Mouse (Mus musculus): ENCODE measurements at regions not wholly inside any gene's neighbourhood (a gene's known extent, or its start where the extent isn't known, plus 50 kb on each side); places are given as distances from the start of the nearest gene placed in this dataset.

GRCm38 (mm10) chr16:24129701-24130100 is 141.0 kb upstream of the Bcl6 start:
- TF ChIP-seq CTCF (IDR thresholded peaks at IDR 0.05), result no peak
- DNase-seq (ENCODE audit: low read depth, low spot score) (no peak), ATAC-seq (no peak)
- in situ Hi-C loops (cut with MboI; ENCODE audit: low pct_unique_long_range_greater_than_20kb), result no loop called here
- ChIA-PET CTCF (no interaction called here), POLR2A (no interaction called here)
- H3K27me3 ChIP-seq, result no peaks in the 10 kb centered on the region

GRCm38 (mm10) chr16:24128566-24128965 is 139.9 kb upstream of the Bcl6 start:
- ChIA-PET CTCF (no interaction called here), POLR2A (no interaction called here)
- no peak for ATAC-seq
- in situ Hi-C loops (cut with MboI; ENCODE audit: low pct_unique_long_range_greater_than_20kb), result no loop called here
- DNase-seq (ENCODE audit: low read depth, low spot score), result no peak
- no peak for TF ChIP-seq CTCF (IDR thresholded peaks at IDR 0.05)
- no peaks in the 10 kb centered on the region for H3K27me3 ChIP-seq

DNA sequence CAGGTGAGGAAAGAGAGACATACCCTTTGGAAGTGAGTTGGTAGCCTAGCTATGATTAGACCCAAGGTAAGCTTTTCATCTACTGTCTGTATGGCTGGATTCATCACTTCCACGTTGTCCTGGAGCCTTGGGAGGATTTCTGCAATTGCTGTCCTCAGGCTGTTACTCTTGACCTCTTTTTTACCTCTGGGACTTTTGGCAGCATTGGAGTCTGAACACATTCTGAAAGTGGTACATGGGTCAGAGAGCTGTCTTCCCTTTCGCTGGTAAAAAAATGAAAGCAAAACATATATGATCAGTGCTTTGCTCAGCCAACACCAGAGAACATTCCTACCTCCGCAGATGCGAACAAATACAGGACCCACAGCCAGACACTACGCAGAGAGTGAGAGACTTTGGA is 136.1 kb upstream of the Bcl6 start:
- POLR2A ChIA-PET, result no interaction called here
- ATAC-seq (no peak), DNase-seq (ENCODE audit: low read depth, low spot score) (no peak)
- in situ Hi-C loops (cut with MboI; ENCODE audit: low pct_unique_long_range_greater_than_20kb), result no loop called here
- CTCF ChIA-PET, result no interaction called here
- H3K27me3 ChIP-seq, result no peaks in the 10 kb centered on the region
- no peak for TF ChIP-seq CTCF (IDR thresholded peaks at IDR 0.05)

DNA sequence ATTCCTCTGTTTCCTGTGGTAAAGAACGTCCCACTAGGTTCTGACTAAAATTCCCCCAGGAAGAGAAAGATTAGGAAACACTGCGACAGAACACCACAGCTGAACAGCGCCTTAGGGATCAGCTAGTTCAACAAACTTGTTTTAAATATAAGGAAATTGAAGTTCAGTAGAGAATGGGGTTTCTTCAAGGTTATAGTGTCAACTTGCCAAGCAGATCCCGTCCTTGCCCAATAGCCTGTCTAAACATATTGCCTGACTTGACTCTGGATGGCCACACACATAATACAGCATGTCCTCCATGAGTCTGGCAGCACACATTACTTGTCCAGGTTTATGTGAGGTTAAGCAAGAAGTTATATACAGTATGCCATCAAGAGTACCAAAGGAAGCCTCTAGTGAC is 135.4 kb upstream of the Bcl6 start:
- no peak for TF ChIP-seq CTCF (IDR thresholded peaks at IDR 0.05)
- no peaks in the 10 kb centered on the region for H3K27me3 ChIP-seq
- in situ Hi-C loops (cut with MboI; ENCODE audit: low pct_unique_long_range_greater_than_20kb), result no loop called here
- ChIA-PET CTCF (no interaction called here), POLR2A (no interaction called here)
- DNase-seq (ENCODE audit: low read depth, low spot score) (no peak), ATAC-seq (no peak)

DNA sequence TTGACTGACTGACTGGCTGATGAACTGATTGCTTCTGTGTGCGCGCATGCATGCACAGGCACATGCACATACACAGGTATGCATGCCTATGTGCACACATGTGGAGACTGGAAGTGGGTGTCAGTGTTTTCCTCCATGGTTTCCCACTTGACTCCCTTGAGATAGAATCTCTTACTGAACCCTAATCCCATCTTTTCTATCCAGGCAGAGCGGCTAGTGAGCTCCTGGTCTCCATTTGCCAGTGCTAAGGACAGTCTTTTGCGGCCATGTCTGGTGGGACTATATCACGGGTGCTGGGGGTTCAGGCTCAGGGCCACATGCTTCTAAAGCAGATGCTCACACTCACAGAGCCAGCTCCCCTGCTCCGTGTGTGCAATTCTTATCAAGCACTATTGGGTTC is 133.0 kb upstream of the Bcl6 start:
- H3K27me3 ChIP-seq, result no peaks in the 10 kb centered on the region
- ATAC-seq (no peak), DNase-seq (ENCODE audit: low read depth, low spot score) (no peak)
- in situ Hi-C loops (cut with MboI; ENCODE audit: low pct_unique_long_range_greater_than_20kb), result no loop called here
- POLR2A ChIA-PET, result no interaction called here
- no peak for TF ChIP-seq CTCF (IDR thresholded peaks at IDR 0.05)
- CTCF ChIA-PET, result no interaction called here

DNA sequence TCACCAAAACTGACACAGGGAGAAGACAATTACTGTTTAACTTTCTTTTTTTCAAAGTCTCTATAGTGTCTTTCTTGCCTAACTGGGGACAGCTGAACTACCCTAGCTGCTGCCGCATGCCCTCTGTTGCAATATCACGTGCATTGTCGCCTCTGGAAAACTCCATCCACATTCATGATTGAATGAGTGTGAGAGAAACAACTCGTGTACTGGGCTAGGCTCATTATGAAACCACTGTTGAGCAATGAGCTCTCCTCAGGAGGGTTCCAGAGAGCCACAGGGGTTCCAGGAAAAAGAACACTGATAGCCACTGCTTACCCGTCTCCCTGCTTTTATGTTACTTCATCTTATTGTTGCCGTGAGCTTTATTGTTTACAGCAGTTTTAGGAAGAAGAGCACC is 132.2 kb upstream of the Bcl6 start:
- no peak for TF ChIP-seq CTCF (IDR thresholded peaks at IDR 0.05)
- H3K27me3 ChIP-seq, result no peaks in the 10 kb centered on the region
- DNase-seq (ENCODE audit: low read depth, low spot score) (no peak), ATAC-seq (peak; percentile 44)
- in situ Hi-C loops (cut with MboI; ENCODE audit: low pct_unique_long_range_greater_than_20kb), result no loop called here
- ChIA-PET CTCF (no interaction called here), POLR2A (interaction anchor here (0.7 kb wide), 1 partner anchor 291 kb away, joined by 3 read pairs; no protein-coding TSS in a partner anchor)

- no peak for TF ChIP-seq CTCF (IDR thresholded peaks at IDR 0.05)
- ChIA-PET POLR2A (no interaction called here), CTCF (no interaction called here)
- DNase-seq (ENCODE audit: low read depth, low spot score), result no peak
- in situ Hi-C loops (cut with MboI; ENCODE audit: low pct_unique_long_range_greater_than_20kb), result no loop called here
- ATAC-seq, result no peak
- H3K27me3 ChIP-seq, result no peaks in the 10 kb centered on the region
These were observed 129.8 kb upstream of the Bcl6 start for GRCm38 (mm10) chr16:24118487-24118886.

GRCm38 (mm10) chr16:24102854-24103690 is 114.4 kb upstream of the Bcl6 start:
- ATAC-seq (no peak), DNase-seq (ENCODE audit: low read depth, low spot score) (no peak)
- TF ChIP-seq CTCF (IDR thresholded peaks at IDR 0.05), result no peak
- in situ Hi-C loops (cut with MboI; ENCODE audit: low pct_unique_long_range_greater_than_20kb), result no loop called here
- no peaks in the 10 kb centered on the region for H3K27me3 ChIP-seq
- POLR2A ChIA-PET, result no interaction called here
- CTCF ChIA-PET, result interaction anchor here (0.9 kb wide), 1 partner anchor 14 kb away, joined by 3 read pairs; no protein-coding TSS in a partner anchor

GRCm38 (mm10) chr16:24097596-24097995 is 108.9 kb upstream of the Bcl6 start:
- in situ Hi-C loops (cut with MboI; ENCODE audit: low pct_unique_long_range_greater_than_20kb), result no loop called here
- TF ChIP-seq CTCF (IDR thresholded peaks at IDR 0.05), result no peak

GRCm38 (mm10) chr16:24096076-24096475 is 107.4 kb upstream of the Bcl6 start:
- in situ Hi-C loops (cut with MboI; ENCODE audit: low pct_unique_long_range_greater_than_20kb), result no loop called here
- ChIA-PET POLR2A (no interaction called here), CTCF (interaction anchor here (2.0 kb wide), 1 partner anchor 15 kb away, joined by 6 read pairs; no protein-coding TSS in a partner anchor)
- ATAC-seq (no peak), DNase-seq (ENCODE audit: low read depth, low spot score) (no peak)
- no peak for TF ChIP-seq CTCF (IDR thresholded peaks at IDR 0.05)
- H3K27me3 ChIP-seq, result no peaks in the 10 kb centered on the region

More at GRCm38 (mm10) chr16:24097596-24097995, 108.9 kb upstream of the Bcl6 start:
- ATAC-seq, result no peak
- H3K27me3 ChIP-seq, result no peaks in the 10 kb centered on the region
- CTCF ChIA-PET, result no interaction called here
- DNase-seq (ENCODE audit: low read depth, low spot score), result no peak
- POLR2A ChIA-PET, result interaction anchor here (0.7 kb wide), 1 partner anchor 894 kb away, joined by 5 read pairs; no protein-coding TSS in a partner anchor

- no peak for ATAC-seq
- CTCF ChIA-PET, result interaction anchor here (2.0 kb wide), 1 partner anchor 14 kb away, joined by 6 read pairs; no protein-coding TSS in a partner anchor
- in situ Hi-C loops (cut with MboI; ENCODE audit: low pct_unique_long_range_greater_than_20kb), result no loop called here
These were observed 107.0 kb upstream of the Bcl6 start for GRCm38 (mm10) chr16:24095630-24096029.

More at GRCm38 (mm10) chr16:24095630-24096029, 107.0 kb upstream of the Bcl6 start:
- no peak for TF ChIP-seq CTCF (IDR thresholded peaks at IDR 0.05)
- no peak for DNase-seq (ENCODE audit: low read depth, low spot score)
- no peaks in the 10 kb centered on the region for H3K27me3 ChIP-seq
- POLR2A ChIA-PET, result no interaction called here

Measured in Patski (cell line).